Mouse (Mus musculus) limb, embryonic 14.5 days (tissue): ENCODE measurements around the gene Diras1. TPM values are rescaled to one million over a fixed set of nuclear protein-coding genes. Genes with fewer than 3 reads are reported as not detected.
A peak's percentile ranks its signal among the peaks of the same experiment; 100 is the strongest.

ENCODE experiments used
- ATAC-seq: fragments of 200-750 bp; cut with Nextera tagmentation; 2 replicates; pipeline ENCODE4 v1.8.0; 2017; ENCODE audit warnings: low read depth, moderate number of reproducible peaks, moderate TSS enrichment; ENCODE audit not compliant: low FRiP score
- DNase-seq: peaks from one replicate; pipeline ENCODE4 v3.0.0-alpha.2; 2015; ENCODE audit warnings: low spot score
- H3K27ac ChIP-seq: fragments of 300-500 bp; sonication (generic); replicated peaks from 2 replicates; pipeline ENCODE4 v1.5.1; 2014; ENCODE audit warnings: low read depth, mild to moderate bottlenecking, low read length, moderate library complexity, mixed read lengths
- H3K27me3 ChIP-seq: fragments of 300-500 bp; sonication (generic); 2 replicates; pipeline ENCODE4 v1.6.1; 2014; ENCODE audit warnings: low read length, mixed read lengths; ENCODE audit not compliant: control insufficient read depth, insufficient read depth
- H3K36me3 ChIP-seq: fragments of 300-500 bp; sonication (generic); 2 replicates; pipeline ENCODE4 v1.6.1; 2014; ENCODE audit warnings: mild to moderate bottlenecking, low read length, moderate library complexity, mixed read lengths; ENCODE audit not compliant: control insufficient read depth, insufficient read depth
- H3K4me1 ChIP-seq: fragments of 300-500 bp; sonication (generic); 2 replicates; pipeline ENCODE4 v1.6.1; 2014; ENCODE audit warnings: antibody characterized with exemption, low read length, mixed read lengths; ENCODE audit not compliant: control insufficient read depth, insufficient read depth
- H3K4me2 ChIP-seq: fragments of 300-500 bp; sonication (generic); replicated peaks from 2 replicates; pipeline ENCODE4 v1.6.1; 2014; ENCODE audit warnings: low read depth, mild to moderate bottlenecking, low read length, moderate library complexity; ENCODE audit not compliant: severe bottlenecking
- H3K4me3 ChIP-seq: fragments of 300-500 bp; sonication (generic); replicated peaks from 2 replicates; pipeline ENCODE4 v1.5.1; 2014; ENCODE audit warnings: low read length
- H3K9ac ChIP-seq: fragments of 300-500 bp; sonication (generic); 2 replicates; pipeline ENCODE4 v1.6.1; 2014; ENCODE audit warnings: mild to moderate bottlenecking, low read depth, low read length, moderate library complexity; ENCODE audit not compliant: severe bottlenecking
- H3K9me3 ChIP-seq: fragments of 300-500 bp; sonication (generic); 2 replicates; pipeline ENCODE4 v1.6.1; 2016; ENCODE audit warnings: low read length; ENCODE audit not compliant: control insufficient read depth
- POLR2A ChIP-seq: fragments of 200-500 bp; IDR thresholded peaks from 2 replicates; pipeline ENCODE4 v1.8.0; 2012; ENCODE audit warnings: inconsistent platforms, mild to moderate bottlenecking, moderate library complexity, borderline replicate concordance; ENCODE audit not compliant: insufficient read depth, insufficient read length; ENCODE audit errors: extremely low read depth
- WGBS: fragments of 180-500 bp; shearing (Covaris S2); extraction: QIAGEN DNeasy Blood & Tissue Kit; methylation state at CpG from one replicate; pipeline ENCODE4 v1.1.7; 2014; 5-methylcytosine and 5-hydroxymethylcytosine counted together
- polyA plus RNA-seq, 2 experiments: library from polyadenylated mRNA; depleted of rRNA in 1 of 2; stranded (reverse) in 1 of 2; unstranded in 1 of 2; fragments of >200 nt; fragmentation: Nextera tagmentation in 1 of 2; extraction: Ambion mirVana in 1 of 2; gene quantifications; 2 replicates each; pipeline versions ENCODE4 v1.2.1 to v1.2.3; 2012 to 2014

Diras1 gene
- polyA plus RNA-seq, 2 experiments: 0.20 TPM; not detected in 1

- no peaks in the 10 kb centered on the region for H3K4me1 ChIP-seq
- H3K9ac ChIP-seq: no peak overlapping the region
- H3K4me2 ChIP-seq: no peak overlapping the region
- no peak overlapping the region for H3K4me3 ChIP-seq
- ATAC-seq (no peak), DNase-seq (no peak)
- no peak for TF ChIP-seq POLR2A
- no peaks in the 10 kb centered on the region for H3K9me3 ChIP-seq
- peaks cover 23% of the 10 kb centered on the region for H3K36me3 ChIP-seq
- H3K27ac ChIP-seq: no peak overlapping the region
- H3K27me3 ChIP-seq: peaks cover 19% of the 10 kb centered on the region; the same call in 1 of the 2 replicates
These were observed 2.8 kb upstream of the Diras1 start for GRCm38 (mm10) chr10:81028219-81028618.

GRCm38 (mm10) chr10:81027331-81027730 is 1.9 kb upstream of the Diras1 start:
- WGBS: 66% methylated on average over 4 of the region's 4 CpGs
- ATAC-seq (no peak), DNase-seq (no peak)
- Histone ChIP-seq H3K27me3 (peaks cover 24% of the 10 kb centered on the region), H3K4me1 (no peaks in the 10 kb centered on the region), H3K4me2 (no peak overlapping the region), H3K36me3 (peaks cover 20% of the 10 kb centered on the region), H3K27ac (no peak overlapping the region), H3K9ac (no peak overlapping the region), H3K9me3 (no peaks in the 10 kb centered on the region), H3K4me3 (no peak overlapping the region)
- TF ChIP-seq POLR2A: no peak

- Histone ChIP-seq H3K4me3 (no peak overlapping the region), H3K36me3 (peaks cover 17% of the 10 kb centered on the region), H3K27ac (no peak overlapping the region), H3K9me3 (no peaks in the 10 kb centered on the region), H3K4me2 (no peak overlapping the region), H3K27me3 (peaks cover 29% of the 10 kb centered on the region), H3K4me1 (no peaks in the 10 kb centered on the region), H3K9ac (no peak overlapping the region)
- TF ChIP-seq POLR2A: no peak
- 90% methylated on average over 5 of the region's 5 CpGs for WGBS
- DNase-seq (no peak), ATAC-seq (no peak)
These were observed 1.4 kb upstream of the Diras1 start for GRCm38 (mm10) chr10:81026857-81027256.

GRCm38 (mm10) chr10:81025047-81025621 is 328 bp downstream of the Diras1 start:
- H3K4me2 ChIP-seq: peak overlapping the region; percentile 45
- ATAC-seq: 0 out of 2 replicates have a peak, but pooled peaks have one; percentile 20
- no peak for TF ChIP-seq POLR2A
- no peaks in the 10 kb centered on the region for H3K9me3 ChIP-seq
- H3K4me3 ChIP-seq: peak overlapping the region; percentile 15
- under 1% methylated on average over 27 of the region's 43 CpGs for WGBS
- H3K27ac ChIP-seq: no peak overlapping the region
- H3K9ac ChIP-seq: no peak overlapping the region
- H3K4me1 ChIP-seq: no peaks in the 10 kb centered on the region
- H3K27me3 ChIP-seq: peaks cover 31% of the 10 kb centered on the region
- H3K36me3 ChIP-seq: peaks cover 5% of the 10 kb centered on the region; the same call in 1 of the 2 replicates
- no peak for DNase-seq

GRCm38 (mm10) chr10:81024346-81024937 is 1.0 kb downstream of the Diras1 start:
- no peak overlapping the region for H3K27ac ChIP-seq
- TF ChIP-seq POLR2A: no peak
- no peaks in the 10 kb centered on the region for H3K36me3 ChIP-seq
- no peak for ATAC-seq
- no peak overlapping the region for H3K9ac ChIP-seq
- peaks cover 31% of the 10 kb centered on the region for H3K27me3 ChIP-seq
- H3K4me3 ChIP-seq: no peak overlapping the region
- no peak overlapping the region for H3K4me2 ChIP-seq
- DNase-seq: no peak
- H3K4me1 ChIP-seq: no peaks in the 10 kb centered on the region
- no peaks in the 10 kb centered on the region for H3K9me3 ChIP-seq
- 61% methylated on average over 5 of the region's 5 CpGs for WGBS
